Mouse (Mus musculus): ENCODE measurements around the gene Gm10563. TPM values are rescaled to one million over a fixed set of nuclear protein-coding genes. Genes with fewer than 3 reads are reported as not detected.

Gene Gm10563
- total and polyA plus RNA-seq, 2 experiments from 2014 or later = not detected

DNA sequence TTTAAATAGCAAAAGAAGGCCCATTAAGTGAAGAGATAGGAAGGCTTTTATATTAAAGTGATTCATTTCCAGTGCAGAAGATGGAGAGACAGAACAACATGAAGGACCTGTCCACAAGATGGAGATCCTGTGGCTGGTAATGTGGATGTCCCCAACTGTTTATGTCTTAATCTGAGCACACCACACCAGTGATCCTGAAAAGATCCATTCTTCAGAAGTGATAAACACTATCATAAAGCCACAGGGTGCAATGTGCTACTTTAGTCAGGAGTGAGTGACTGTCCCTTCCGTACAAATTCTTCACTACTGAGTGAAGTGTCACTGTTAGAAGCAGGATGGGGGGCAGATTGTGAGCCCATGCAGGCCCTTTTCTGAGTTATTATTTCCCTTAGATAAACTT lies 42.5 kb downstream of the Gm10563 start:
- Histone ChIP-seq H3K27ac (ENCODE audit: low read depth, low read length) (no peak overlapping the region), H3K4me3 (ENCODE audit: low read depth, low read length) (peak overlapping the region; percentile 94), H3K27me3 (ENCODE audit: insufficient read depth, low read length) (no peaks in the 10 kb centered on the region), H3K9me3 (ENCODE audit: low read length) (no peaks in the 10 kb centered on the region), H3K9ac (replicated peaks; ENCODE audit: low read length, poor library complexity, severe bottlenecking) (no peak overlapping the region), H3K4me2 (ENCODE audit: low read depth, low read length, poor library complexity, severe bottlenecking) (peak overlapping the region; percentile 86), H3K36me3 (ENCODE audit: insufficient read depth, low read length) (peaks cover 2% of the 10 kb centered on the region; the same call in 1 of the 2 replicates), H3K4me1 (ENCODE audit: insufficient read depth, low read length) (0 out of 2 replicates have a peak, but pooled peaks cover 4% of the 10 kb centered on the region)
- DNase-seq (ENCODE audit: low spot score) (no peak), ATAC-seq (ENCODE audit: low FRiP score) (no peak)
- no peak for TF ChIP-seq CTCF (IDR thresholded peaks at IDR 0.05)
- 96% methylated on average over 1 of the region's 1 CpGs for WGBS

DNA sequence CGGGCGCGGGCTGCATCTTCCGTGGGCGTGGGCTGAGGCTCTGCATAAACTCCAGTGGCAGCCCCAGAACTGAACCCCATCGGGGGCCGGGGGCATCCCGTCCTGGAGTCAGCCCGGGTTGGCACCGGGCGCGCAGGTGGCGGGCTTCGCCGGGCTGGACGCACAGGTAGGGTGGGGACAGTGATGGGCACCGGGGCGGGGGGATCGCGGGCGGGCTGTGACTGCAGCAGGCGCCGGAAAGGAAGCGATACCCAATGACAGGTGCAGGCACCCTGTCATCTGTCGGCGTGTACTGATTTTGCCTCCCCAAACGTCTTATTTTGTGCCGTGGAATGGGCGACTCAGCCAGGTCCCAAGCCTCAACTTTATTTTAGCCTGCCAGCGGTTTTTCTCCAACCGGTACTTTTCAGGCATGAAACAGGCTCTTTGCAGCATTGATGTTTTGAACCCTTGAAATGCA lies 43.2 kb downstream of the Gm10563 start:
- under 1% methylated on average over 31 of the region's 31 CpGs for WGBS
- Histone ChIP-seq H3K36me3 (ENCODE audit: insufficient read depth, low read length) (peaks cover 2% of the 10 kb centered on the region; the same call in 1 of the 2 replicates), H3K4me1 (ENCODE audit: insufficient read depth, low read length) (0 out of 2 replicates have a peak, but pooled peaks cover 4% of the 10 kb centered on the region), H3K9me3 (ENCODE audit: low read length) (no peaks in the 10 kb centered on the region), H3K27ac (ENCODE audit: low read depth, low read length) (peak overlapping the region; percentile 100), H3K4me3 (ENCODE audit: low read depth, low read length) (peak overlapping the region; percentile 94), H3K4me2 (ENCODE audit: low read depth, low read length, poor library complexity, severe bottlenecking) (peak overlapping the region; percentile 86), H3K27me3 (ENCODE audit: insufficient read depth, low read length) (no peaks in the 10 kb centered on the region), H3K9ac (replicated peaks; ENCODE audit: low read length, poor library complexity, severe bottlenecking) (peak overlapping the region; percentile 93)
- ATAC-seq (ENCODE audit: low FRiP score) (peak; percentile 15; the same call in 1 of the 2 replicates), DNase-seq (ENCODE audit: low spot score) (peak; percentile 5)
- no peak for TF ChIP-seq CTCF (IDR thresholded peaks at IDR 0.05)

DNA sequence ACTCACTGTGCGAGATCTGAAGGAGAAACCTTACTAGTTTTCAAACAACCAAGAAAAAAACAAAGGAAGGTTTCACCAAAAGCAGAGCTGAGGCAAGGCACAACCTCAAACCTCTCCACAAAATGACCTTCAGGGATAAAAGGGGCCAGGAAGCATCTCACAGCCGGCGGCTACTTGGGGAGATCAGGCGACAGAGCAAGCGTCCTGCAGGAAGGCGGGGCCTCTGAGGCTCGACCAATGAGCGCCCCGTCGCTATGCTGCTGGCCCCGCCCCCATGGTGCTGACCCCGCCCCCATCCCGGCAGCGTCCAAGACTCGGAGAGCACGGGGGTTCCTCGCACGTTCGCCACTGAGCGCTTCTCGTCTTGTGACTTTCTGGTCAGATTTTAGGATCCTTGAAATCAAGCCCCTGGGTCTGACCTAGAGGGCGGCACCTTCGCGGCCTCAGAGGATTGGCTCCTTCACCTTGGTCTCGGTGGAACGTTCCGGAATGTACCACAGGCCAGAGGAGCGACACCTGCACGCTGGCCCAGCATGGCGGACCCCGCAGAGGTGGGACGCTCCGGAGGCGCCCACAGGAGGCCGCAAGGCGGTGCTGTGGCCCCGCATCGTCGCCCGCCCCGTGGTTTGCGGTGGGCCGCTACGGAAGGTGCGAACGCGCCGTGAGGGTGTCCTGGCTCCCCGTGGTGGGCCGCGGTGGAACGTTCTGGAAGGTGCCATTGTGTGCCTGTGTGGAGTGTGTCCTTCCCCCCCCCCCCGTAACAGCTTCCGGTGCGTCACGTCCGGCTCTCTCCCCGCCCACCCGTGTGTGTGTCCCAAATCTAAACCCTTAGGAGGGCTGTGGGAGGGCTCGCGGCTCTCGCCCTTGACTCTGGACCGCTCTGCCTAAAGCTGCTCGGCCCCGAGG lies 43.9 kb downstream of the Gm10563 start, which contains the start of gene Slc35e2:
Slc35e2 (plus strand) TSS at position 326 of the 906 bp plus-strand sequence.
- peak; percentile 56 for TF ChIP-seq CTCF (IDR thresholded peaks at IDR 0.05)
- H3K27me3 ChIP-seq (ENCODE audit: insufficient read depth, low read length) = no peaks in the 10 kb centered on the region
- peak; percentile 95 for DNase-seq (ENCODE audit: low spot score)
- H3K9me3 ChIP-seq (ENCODE audit: low read length) = no peaks in the 10 kb centered on the region
- ATAC-seq (ENCODE audit: low FRiP score) = peak; percentile 95
- peak within 1 kb of the TSS; percentile 93 for H3K9ac ChIP-seq (replicated peaks; ENCODE audit: low read length, poor library complexity, severe bottlenecking)
- H3K36me3 ChIP-seq (ENCODE audit: insufficient read depth, low read length) = peaks cover 2% of the 10 kb centered on the region; the same call in 1 of the 2 replicates
- H3K4me1 ChIP-seq (ENCODE audit: insufficient read depth, low read length) = 0 out of 2 replicates have a peak, but pooled peaks cover 4% of the 10 kb centered on the region
- H3K4me3 ChIP-seq (ENCODE audit: low read depth, low read length) = peak within 1 kb of the TSS; percentile 94
- H3K27ac ChIP-seq (ENCODE audit: low read depth, low read length) = peak within 1 kb of the TSS; percentile 100
- WGBS = under 1% methylated on average over 61 of the region's 65 CpGs
- H3K4me2 ChIP-seq (ENCODE audit: low read depth, low read length, poor library complexity, severe bottlenecking) = peak within 1 kb of the TSS; percentile 86

DNA sequence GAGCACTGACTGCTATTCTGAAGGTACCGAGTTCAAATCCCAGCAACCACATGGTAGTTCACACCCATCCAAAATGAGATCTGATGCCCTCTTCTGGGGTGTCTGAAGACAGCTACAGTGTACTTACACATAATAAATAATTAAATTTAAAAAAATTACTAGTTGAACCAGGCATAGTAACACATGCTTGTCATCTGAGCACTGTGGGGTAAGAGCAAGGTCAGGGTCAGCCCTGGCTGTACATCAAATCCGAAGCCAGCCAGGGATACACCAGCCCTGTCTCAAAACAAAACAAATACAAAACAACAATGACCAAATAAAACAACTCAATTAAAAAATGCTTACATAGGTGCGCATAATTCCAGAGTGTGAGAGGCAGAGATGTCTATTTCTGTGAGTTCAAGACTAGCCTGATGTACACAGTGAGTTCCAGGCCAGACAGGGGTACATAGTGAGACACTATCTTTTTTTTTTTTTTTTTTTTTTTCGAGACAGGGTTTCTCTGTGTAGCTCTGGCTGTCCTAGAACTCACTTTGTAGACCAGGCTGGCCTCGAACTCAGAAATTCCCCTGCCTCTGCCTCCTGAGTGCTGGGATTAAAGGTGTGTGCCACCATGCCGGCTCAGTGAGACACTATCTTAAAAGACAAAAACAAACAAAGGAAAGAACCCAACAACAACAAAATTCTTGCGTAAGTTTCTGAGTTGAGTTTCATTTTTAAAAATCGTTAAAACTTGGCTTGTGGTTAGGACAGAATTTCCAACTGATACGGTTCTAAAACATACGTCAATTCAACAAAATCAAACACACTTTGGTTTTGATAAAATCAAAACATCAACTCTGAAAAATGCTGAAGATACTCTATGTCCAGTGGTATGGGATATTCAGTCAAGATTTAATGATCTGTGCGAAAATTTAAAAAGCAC lies 45.0 kb downstream of the Gm10563 start:
- no peaks in the 10 kb centered on the region for H3K9me3 ChIP-seq (ENCODE audit: low read length)
- peak overlapping the region; percentile 94 for H3K4me3 ChIP-seq (ENCODE audit: low read depth, low read length)
- H3K9ac ChIP-seq (replicated peaks; ENCODE audit: low read length, poor library complexity, severe bottlenecking) = no peak overlapping the region
- 88% methylated on average over 10 of the region's 11 CpGs for WGBS
- no peak for TF ChIP-seq CTCF (IDR thresholded peaks at IDR 0.05)
- H3K27me3 ChIP-seq (ENCODE audit: insufficient read depth, low read length) = no peaks in the 10 kb centered on the region
- ATAC-seq (ENCODE audit: low FRiP score) = no peak
- peaks cover 2% of the 10 kb centered on the region; the same call in 1 of the 2 replicates for H3K36me3 ChIP-seq (ENCODE audit: insufficient read depth, low read length)
- H3K4me2 ChIP-seq (ENCODE audit: low read depth, low read length, poor library complexity, severe bottlenecking) = peak overlapping the region; percentile 86
- H3K27ac ChIP-seq (ENCODE audit: low read depth, low read length) = peak overlapping the region; percentile 100
- no peak for DNase-seq (ENCODE audit: low spot score)
- 0 out of 2 replicates have a peak, but pooled peaks cover 4% of the 10 kb centered on the region for H3K4me1 ChIP-seq (ENCODE audit: insufficient read depth, low read length)

DNA sequence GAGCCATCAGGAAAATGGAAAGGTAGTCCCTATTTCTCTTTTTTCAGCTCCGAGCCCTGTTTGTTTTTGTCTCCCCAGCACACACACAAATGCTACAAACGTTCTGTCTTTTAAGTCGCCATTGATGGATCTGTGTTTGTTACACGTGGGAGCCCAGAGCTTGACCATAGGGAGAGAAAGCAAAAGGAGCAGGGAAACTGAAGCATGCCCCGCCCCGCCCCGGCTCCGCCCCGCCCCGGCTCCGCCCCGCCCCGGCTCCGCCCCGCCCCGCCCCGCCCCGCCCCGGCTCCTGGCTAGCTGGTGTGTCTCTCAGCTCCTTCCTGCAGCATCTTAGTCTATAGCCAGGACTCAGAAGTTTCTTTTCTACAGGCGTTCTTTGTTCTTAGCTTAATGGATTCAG lies 46.7 kb downstream of the Gm10563 start:
- Histone ChIP-seq H3K9ac (replicated peaks; ENCODE audit: low read length, poor library complexity, severe bottlenecking) (no peak overlapping the region), H3K9me3 (ENCODE audit: low read length) (no peaks in the 10 kb centered on the region), H3K27me3 (ENCODE audit: insufficient read depth, low read length) (no peaks in the 10 kb centered on the region), H3K27ac (ENCODE audit: low read depth, low read length) (no peak overlapping the region), H3K36me3 (ENCODE audit: insufficient read depth, low read length) (no peaks in the 10 kb centered on the region), H3K4me1 (ENCODE audit: insufficient read depth, low read length) (0 out of 2 replicates have a peak, but pooled peaks cover 4% of the 10 kb centered on the region), H3K4me3 (ENCODE audit: low read depth, low read length) (no peak overlapping the region), H3K4me2 (ENCODE audit: low read depth, low read length, poor library complexity, severe bottlenecking) (no peak overlapping the region)
- TF ChIP-seq CTCF (IDR thresholded peaks at IDR 0.05) = no peak
- DNase-seq (ENCODE audit: low spot score) (no peak), ATAC-seq (ENCODE audit: low FRiP score) (no peak)
- 24% methylated on average over 14 of the region's 20 CpGs for WGBS

All from midbrain, postnatal 0 days (tissue).